Mouse (Mus musculus): ENCODE results near the gene Adam1a. TPM values are rescaled to one million over a fixed set of nuclear protein-coding genes. Genes with fewer than 3 reads are reported as not detected.

The Adam1a gene
- polyA plus RNA-seq, 1 experiment from 2014 or later = 2.1 TPM

Other genes starting within 250 kb of the Adam1a start
- 71.8 and 75.8 TPM in 2 replicates for gene Trafd1, start 159.8 kb downstream of the Adam1a start, polyA plus RNA-seq (2014; fragmentation: Nextera tagmentation; extraction: Ambion mirVana)
- gene Naa25, start 147.5 kb downstream of the Adam1a start, polyA plus RNA-seq (2014; fragmentation: Nextera tagmentation; extraction: Ambion mirVana) = 38.0 and 40.3 TPM in 2 replicates
- gene Tmem116, start 93.6 kb downstream of the Adam1a start, polyA plus RNA-seq (2014; fragmentation: Nextera tagmentation; extraction: Ambion mirVana) = 2.6 and 3.6 TPM in 2 replicates
- 157 and 159 TPM in 2 replicates for gene Erp29, start 93.0 kb downstream of the Adam1a start, polyA plus RNA-seq (2014; fragmentation: Nextera tagmentation; extraction: Ambion mirVana)
- gene Adam1b, start 42.0 kb downstream of the Adam1a start, polyA plus RNA-seq (2014; fragmentation: Nextera tagmentation; extraction: Ambion mirVana) = 0.17 TPM in 1 of 2 replicates, not detected in the other
- not detected in 2 replicates for gene Gm42878, start within 50 bp of the Adam1a start, polyA plus RNA-seq (2014; fragmentation: Nextera tagmentation; extraction: Ambion mirVana)
- gene Mapkapk5, start 423 bp upstream of the Adam1a start, polyA plus RNA-seq (2014; fragmentation: Nextera tagmentation; extraction: Ambion mirVana) = 46.5 and 47.8 TPM in 2 replicates
- 87.8 and 93.0 TPM in 2 replicates for gene Aldh2, start 48.3 kb upstream of the Adam1a start, polyA plus RNA-seq (2014; fragmentation: Nextera tagmentation; extraction: Ambion mirVana)
- gene Acad12, start 73.5 kb upstream of the Adam1a start, polyA plus RNA-seq (2014; fragmentation: Nextera tagmentation; extraction: Ambion mirVana) = 2.0 and 2.7 TPM in 2 replicates
- 1.6 and 2.1 TPM in 2 replicates for gene Acad10, start 115.0 kb upstream of the Adam1a start, polyA plus RNA-seq (2014; fragmentation: Nextera tagmentation; extraction: Ambion mirVana)
- gene Brap, start 115.1 kb upstream of the Adam1a start, polyA plus RNA-seq (2014; fragmentation: Nextera tagmentation; extraction: Ambion mirVana) = 39.9 and 45.8 TPM in 2 replicates
- 65.4 and 68.6 TPM in 2 replicates for gene Atxn2, start 165.9 kb upstream of the Adam1a start, polyA plus RNA-seq (2014; fragmentation: Nextera tagmentation; extraction: Ambion mirVana)